Mouse (Mus musculus): ENCODE data around the gene Ak4.

DNA sequence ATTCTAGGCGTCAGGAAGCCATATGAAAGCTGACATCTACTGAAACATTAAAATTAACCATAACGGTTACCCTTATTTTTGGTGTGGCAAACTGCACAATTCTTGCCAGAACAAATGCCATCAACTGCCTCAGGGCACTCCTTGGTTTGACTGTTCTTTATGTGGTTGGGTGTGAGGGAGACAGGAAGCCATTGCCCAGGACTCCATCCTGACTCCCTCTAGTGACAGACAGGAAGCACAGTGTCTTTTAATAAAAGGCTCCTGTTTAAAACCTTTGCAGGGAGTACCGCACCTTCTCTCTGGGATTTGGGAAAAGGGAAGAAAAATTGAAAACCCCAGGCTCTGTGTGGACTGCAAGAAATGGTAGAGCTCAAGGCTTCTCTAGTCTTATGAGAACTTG, 47.2 kb downstream of the Ak4 start:
- TF ChIP-seq CTCF (IDR thresholded peaks at IDR 0.05; ENCODE audit: low read depth, low read length), result no peak
- TF ChIP-seq POLR2A (IDR thresholded peaks at IDR 0.05; ENCODE audit: extremely low read depth, insufficient read depth, low read length), result no peak
